Mouse (Mus musculus) embryonic facial prominence, embryonic 13.5 days (tissue): ENCODE results near the gene Acvr1. TPM values are rescaled to one million over a fixed set of nuclear protein-coding genes. Genes with fewer than 3 reads are reported as not detected.

Experiments used
- ATAC-seq: fragments of 200-750 bp; cut with Nextera tagmentation; 2 replicates; pipeline ENCODE4 v1.8.0; 2017; ENCODE audit warnings: low read depth; ENCODE audit not compliant: insufficient number of reproducible peaks, insufficient read depth, low FRiP score, low TSS enrichment
- H3K27ac ChIP-seq: fragments of 300-500 bp; sonication (generic); 2 replicates; pipeline ENCODE4 v1.5.1; 2015; ENCODE audit warnings: moderate library complexity, mild to moderate bottlenecking, inconsistent platforms
- H3K27me3 ChIP-seq: fragments of 300-500 bp; sonication (generic); 2 replicates; pipeline ENCODE4 v1.6.1; 2015; ENCODE audit warnings: mild to moderate bottlenecking, inconsistent platforms
- H3K36me3 ChIP-seq: fragments of 300-500 bp; sonication (generic); 2 replicates; pipeline ENCODE4 v1.6.1; 2015; ENCODE audit warnings: mild to moderate bottlenecking, inconsistent platforms
- H3K4me1 ChIP-seq: fragments of 300-500 bp; sonication (generic); 2 replicates; pipeline ENCODE4 v1.6.1; 2015; ENCODE audit warnings: inconsistent platforms
- H3K4me2 ChIP-seq: fragments of 300-500 bp; sonication (generic); 2 replicates; pipeline ENCODE4 v1.6.1; 2015; ENCODE audit warnings: moderate library complexity, mild to moderate bottlenecking, inconsistent platforms
- H3K4me3 ChIP-seq: fragments of 300-500 bp; sonication (generic); 2 replicates; pipeline ENCODE4 v1.5.1; 2015; ENCODE audit warnings: mild to moderate bottlenecking, inconsistent platforms
- H3K9ac ChIP-seq: fragments of 300-500 bp; sonication (generic); 2 replicates; pipeline ENCODE4 v1.6.1; 2015; ENCODE audit warnings: mild to moderate bottlenecking, inconsistent platforms
- H3K9me3 ChIP-seq: fragments of 300-500 bp; sonication (generic); 2 replicates; pipeline ENCODE4 v1.6.1; 2016; ENCODE audit warnings: inconsistent platforms
- WGBS: fragments of 180-500 bp; shearing (Covaris S2); methylation state at CpG from one replicate; pipeline ENCODE4 v1.1.7; 2015; ENCODE audit warnings: mixed read lengths; 5-methylcytosine and 5-hydroxymethylcytosine counted together
- polyA plus RNA-seq: library from polyadenylated mRNA; unstranded; fragments of >200 nt; fragmentation: Nextera tagmentation; extraction: Ambion mirVana; gene quantifications from 2 replicates; pipeline ENCODE4 v1.2.1, GENCODE M21; 2015

Acvr1 gene
- polyA plus RNA-seq, 1 experiment from 2014 or later: 8.9 TPM

DNA sequence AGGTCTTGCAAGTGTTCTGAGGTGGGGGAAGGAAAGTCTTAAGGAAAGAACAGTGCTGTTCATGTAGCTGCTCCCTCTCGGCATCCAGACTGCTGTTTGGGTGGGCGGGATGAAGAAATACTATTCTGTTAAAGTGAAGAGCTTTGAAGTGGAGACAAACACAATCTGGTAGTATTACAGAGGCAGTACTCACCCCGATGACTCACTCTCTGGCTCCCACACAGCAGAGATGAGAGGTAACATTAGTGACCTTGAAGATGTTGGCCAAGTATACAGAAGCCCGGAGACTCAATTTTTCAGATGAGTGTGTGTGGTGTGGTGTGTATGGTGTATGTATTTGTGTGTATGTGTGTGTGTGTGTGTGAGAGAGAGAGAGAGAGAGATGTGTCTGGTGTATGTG, 22.7 kb upstream of the Acvr1 start:
- H3K36me3 ChIP-seq: no peaks in the 10 kb centered on the region
- H3K9ac ChIP-seq: no peak overlapping the region
- peaks cover 40% of the 10 kb centered on the region for H3K4me1 ChIP-seq
- no peak for ATAC-seq
- no peaks in the 10 kb centered on the region for H3K9me3 ChIP-seq
- H3K4me2 ChIP-seq: no peak overlapping the region
- no peaks in the 10 kb centered on the region for H3K27me3 ChIP-seq
- no peak overlapping the region for H3K27ac ChIP-seq
- 61% methylated on average over 4 of the region's 4 CpGs for WGBS
- H3K4me3 ChIP-seq: no peak overlapping the region

DNA sequence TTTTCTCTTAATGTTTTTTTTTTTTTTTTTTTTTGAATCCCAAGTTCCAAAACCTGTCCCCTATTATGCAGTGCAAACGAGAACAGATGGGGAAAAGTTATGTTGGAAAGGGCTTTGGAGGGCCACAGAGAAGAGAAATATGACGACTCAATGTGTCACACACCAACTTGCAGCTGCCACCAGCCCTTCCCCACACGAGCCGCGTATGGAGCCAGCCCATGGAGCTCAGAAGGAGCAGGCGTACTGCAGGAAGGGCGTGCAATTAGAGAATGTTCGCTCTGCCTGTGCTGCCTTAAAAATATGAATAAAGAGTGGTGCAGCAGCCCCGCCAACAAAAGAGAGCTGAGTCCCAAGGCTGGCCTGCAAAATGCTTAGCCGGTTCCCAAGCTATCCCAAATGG, 19.4 kb upstream of the Acvr1 start:
- peak; percentile 39; the same call in 1 of the 2 replicates for ATAC-seq
- no peaks in the 10 kb centered on the region for H3K36me3 ChIP-seq
- H3K27ac ChIP-seq: peak overlapping the region; percentile 75
- 0 out of 2 replicates have a peak overlapping the region, but pooled peaks have one; percentile 32 for H3K4me2 ChIP-seq
- WGBS: 32% methylated on average over 10 of the region's 10 CpGs
- H3K9me3 ChIP-seq: no peaks in the 10 kb centered on the region
- no peak overlapping the region for H3K9ac ChIP-seq
- no peak overlapping the region for H3K4me3 ChIP-seq
- H3K27me3 ChIP-seq: no peaks in the 10 kb centered on the region
- H3K4me1 ChIP-seq: peaks cover 48% of the 10 kb centered on the region

DNA sequence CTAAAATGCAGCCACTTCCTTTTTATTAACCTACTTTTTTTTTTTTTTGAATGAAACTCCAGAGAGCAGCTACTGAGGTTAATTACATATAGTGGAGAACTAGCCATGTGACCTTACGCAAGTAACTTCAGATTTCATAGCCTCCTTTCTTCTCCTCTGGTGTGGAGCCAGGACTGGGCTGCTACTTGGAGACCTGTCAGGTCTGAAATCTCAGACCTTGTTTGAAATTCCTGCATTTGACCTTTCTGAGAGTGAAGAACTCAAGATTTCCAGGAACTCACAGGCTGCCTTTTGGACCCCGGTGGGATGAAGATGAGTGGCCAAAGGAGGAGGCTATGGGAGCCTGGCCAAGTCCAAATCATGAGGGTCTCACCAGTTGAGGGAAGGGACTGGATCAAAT, 7.2 kb upstream of the Acvr1 start:
- Histone ChIP-seq H3K27ac (no peak overlapping the region), H3K36me3 (no peaks in the 10 kb centered on the region), H3K9ac (no peak overlapping the region), H3K27me3 (no peaks in the 10 kb centered on the region), H3K4me3 (no peak overlapping the region), H3K4me1 (peaks cover 7% of the 10 kb centered on the region), H3K4me2 (no peak overlapping the region), H3K9me3 (no peaks in the 10 kb centered on the region)
- no peak for ATAC-seq
- WGBS: 84% methylated on average over 2 of the region's 2 CpGs

DNA sequence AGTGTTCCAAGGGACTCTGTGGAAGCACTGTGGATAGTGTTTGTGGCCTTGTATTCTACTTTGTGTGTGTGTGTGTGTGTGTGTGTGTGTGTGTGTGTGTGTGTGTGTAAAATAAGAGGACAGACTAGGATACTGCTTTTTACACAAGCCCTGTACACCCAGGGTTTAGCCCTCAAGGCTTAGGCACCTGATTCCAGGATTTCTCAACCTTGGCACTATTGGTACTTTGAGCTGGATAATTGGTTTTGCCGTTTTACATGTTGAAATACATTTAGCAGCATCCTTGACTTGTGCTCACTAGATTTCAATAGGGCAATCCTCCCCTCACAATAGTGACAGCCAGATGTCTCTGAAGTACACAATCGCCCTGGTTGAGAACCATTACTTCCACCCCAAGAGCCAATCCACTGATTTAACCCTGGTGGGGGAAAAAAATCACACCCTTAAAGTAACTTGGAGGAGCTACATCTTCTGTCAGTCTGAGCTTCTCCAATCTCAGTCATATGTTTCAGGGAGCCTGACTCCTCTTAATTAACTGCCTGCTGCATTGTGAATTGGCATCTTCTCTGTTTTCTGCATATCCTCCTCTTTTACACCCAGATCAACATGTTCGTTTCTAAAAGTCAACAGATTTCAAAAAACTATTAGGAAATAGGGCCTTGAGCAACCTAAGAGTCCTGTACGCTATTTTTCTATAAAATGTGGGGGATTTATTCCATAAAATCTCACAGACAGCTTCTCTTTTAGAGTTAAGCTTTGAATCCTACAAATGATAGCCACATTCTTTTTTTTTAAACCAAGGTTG, 2.1 kb upstream of the Acvr1 start:
- peak overlapping the region; percentile 89 for H3K4me3 ChIP-seq

DNA sequence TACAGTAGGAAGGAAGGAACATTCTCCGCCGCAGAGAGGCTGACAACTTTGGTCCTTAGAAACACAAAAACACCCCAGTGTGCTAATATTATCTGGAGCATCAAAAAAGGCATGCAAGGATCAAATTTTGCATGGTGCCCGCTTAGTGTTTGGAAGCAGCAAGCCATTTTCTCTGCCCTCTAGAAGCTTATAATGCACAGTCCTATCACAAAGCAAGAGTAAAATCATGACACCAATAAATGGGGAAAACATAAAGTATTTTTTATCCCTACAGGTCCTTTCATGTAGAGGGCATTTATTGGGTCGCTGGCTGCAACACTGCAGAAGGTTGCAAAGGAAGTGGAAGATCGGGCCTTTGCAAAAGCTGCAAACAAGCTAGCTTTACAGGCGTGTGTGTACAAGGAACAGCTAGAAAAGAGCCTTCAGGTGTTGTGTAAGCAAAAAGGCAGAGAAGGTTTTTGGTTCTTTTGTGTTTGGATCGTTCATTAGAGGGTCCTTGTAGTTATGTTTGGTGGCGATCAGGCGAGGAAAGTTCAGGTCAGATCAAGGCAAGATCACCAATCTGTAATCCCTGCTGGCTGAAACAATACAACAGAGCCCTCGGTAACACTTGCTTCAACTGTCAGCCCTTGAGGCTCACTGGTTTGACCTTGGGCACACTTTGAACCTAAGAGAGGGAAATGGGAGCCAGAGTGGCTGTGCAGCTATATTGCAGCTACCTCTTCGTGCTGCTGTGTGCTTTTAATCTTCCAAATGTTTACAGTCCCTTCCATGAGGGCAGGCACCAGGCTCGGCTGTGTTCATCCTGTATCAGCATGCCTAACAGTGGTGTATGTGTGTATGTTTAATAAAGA, 1.1 kb upstream of the Acvr1 start:
- no peak for ATAC-seq
- no peaks in the 10 kb centered on the region for H3K9me3 ChIP-seq
- WGBS: 7% methylated on average over 12 of the region's 12 CpGs
- no peaks in the 10 kb centered on the region for H3K27me3 ChIP-seq
- peak overlapping the region; percentile 77 for H3K4me2 ChIP-seq
- H3K36me3 ChIP-seq: no peaks in the 10 kb centered on the region
- peaks cover 37% of the 10 kb centered on the region for H3K4me1 ChIP-seq
- peak overlapping the region; percentile 99 for H3K27ac ChIP-seq
- peak overlapping the region; percentile 89 for H3K4me3 ChIP-seq
- H3K9ac ChIP-seq: peak overlapping the region; percentile 90

More for the DNA sequence above, 2.1 kb upstream of the Acvr1 start:
- Histone ChIP-seq H3K27me3 (no peaks in the 10 kb centered on the region), H3K4me2 (peak overlapping the region; percentile 77), H3K9ac (peak overlapping the region; percentile 90), H3K9me3 (no peaks in the 10 kb centered on the region), H3K4me1 (peaks cover 32% of the 10 kb centered on the region), H3K27ac (0 out of 2 replicates have a peak overlapping the region, but pooled peaks have one; percentile 99), H3K36me3 (no peaks in the 10 kb centered on the region)
- no peak for ATAC-seq
- WGBS: 67% methylated on average over 4 of the region's 4 CpGs

DNA sequence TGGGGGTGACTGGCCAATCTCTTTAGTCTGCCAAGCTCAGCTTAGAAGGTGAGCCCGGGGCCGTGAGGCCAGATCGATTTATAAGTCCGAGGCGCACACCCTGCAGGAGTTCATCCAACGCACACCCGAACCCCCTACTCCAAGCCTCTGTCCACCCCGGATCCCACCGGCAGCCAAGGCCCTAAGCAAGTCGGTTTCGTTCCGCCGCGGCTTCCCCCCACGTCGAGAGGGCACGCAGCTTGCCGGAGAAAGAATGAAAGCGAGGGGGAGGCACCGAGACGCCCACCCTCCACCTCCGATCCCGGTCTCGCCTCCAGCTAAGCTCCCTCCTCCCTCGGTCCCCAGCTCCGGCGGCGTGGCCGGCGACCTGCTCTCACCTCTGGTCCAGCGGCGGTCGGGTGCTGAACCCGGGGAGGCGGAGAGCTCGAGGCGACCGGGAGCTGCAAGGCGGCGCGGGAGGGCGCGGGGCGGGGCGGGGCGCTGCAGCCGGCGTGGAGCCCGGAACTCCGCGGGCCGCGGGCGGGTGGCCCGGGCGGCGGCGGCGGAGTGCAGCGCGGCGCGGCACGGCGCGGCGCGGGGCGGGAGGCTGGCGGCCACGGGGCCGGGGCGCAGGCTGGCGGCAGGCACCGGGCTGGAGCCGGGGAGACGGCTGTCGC, 419 bp downstream of the Acvr1 start:
- WGBS: under 1% methylated on average over 59 of the region's 78 CpGs
- H3K9me3 ChIP-seq: no peaks in the 10 kb centered on the region
- H3K4me2 ChIP-seq: peak overlapping the region; percentile 77
- peak overlapping the region; percentile 89 for H3K4me3 ChIP-seq
- H3K4me1 ChIP-seq: peaks cover 49% of the 10 kb centered on the region
- H3K9ac ChIP-seq: peak overlapping the region; percentile 90
- ATAC-seq: peak; percentile 32
- no peaks in the 10 kb centered on the region for H3K36me3 ChIP-seq
- H3K27ac ChIP-seq: peak overlapping the region; percentile 99
- no peaks in the 10 kb centered on the region for H3K27me3 ChIP-seq

DNA sequence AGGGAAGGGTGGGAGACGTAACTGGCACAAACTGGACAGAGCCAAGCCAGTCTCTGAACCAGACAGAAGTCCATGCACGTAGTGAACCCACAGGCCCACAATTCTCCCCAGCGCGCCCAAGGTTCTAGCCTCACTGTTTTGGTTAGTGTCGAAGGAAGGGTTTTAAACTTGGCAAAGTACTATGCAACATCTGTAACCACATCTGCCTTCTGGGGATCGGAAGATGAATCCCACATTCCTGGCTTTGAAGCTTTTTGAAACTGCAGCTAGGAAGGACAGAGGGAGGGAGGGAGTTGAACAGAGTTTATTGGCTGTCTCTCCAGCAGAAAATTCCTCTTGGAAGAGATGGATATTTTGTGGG, 928 bp downstream of the Acvr1 start:
- peak overlapping the region; percentile 89 for H3K4me3 ChIP-seq
- H3K4me2 ChIP-seq: peak overlapping the region; percentile 77
- no peak for ATAC-seq
- no peaks in the 10 kb centered on the region for H3K27me3 ChIP-seq
- peak overlapping the region; percentile 99 for H3K27ac ChIP-seq
- H3K9me3 ChIP-seq: no peaks in the 10 kb centered on the region
- peaks cover 49% of the 10 kb centered on the region for H3K4me1 ChIP-seq
- WGBS: 3% methylated on average over 6 of the region's 6 CpGs
- no peaks in the 10 kb centered on the region; the same call in 1 of the 2 replicates for H3K36me3 ChIP-seq
- peak overlapping the region; percentile 90 for H3K9ac ChIP-seq

DNA sequence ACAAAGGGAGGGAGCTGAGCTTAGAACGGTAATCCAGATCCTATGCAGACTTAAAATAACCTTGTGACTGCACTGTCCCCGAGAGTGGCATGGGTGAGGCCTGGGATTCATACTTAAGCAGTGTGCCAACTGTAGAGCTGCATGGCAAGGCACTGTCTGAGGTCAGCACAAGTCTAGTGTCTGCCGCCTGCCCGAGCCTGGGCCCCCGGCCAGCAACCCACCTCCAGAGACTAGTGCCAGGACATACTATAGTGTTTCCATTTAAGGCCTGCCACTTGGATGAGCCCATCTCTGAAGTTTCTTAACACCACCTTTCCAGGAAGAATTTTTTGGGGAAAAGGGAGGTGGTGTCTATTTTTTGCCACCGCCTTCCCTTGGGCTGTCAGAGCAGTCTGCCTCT, 1.7 kb downstream of the Acvr1 start:
- H3K4me1 ChIP-seq: peaks cover 49% of the 10 kb centered on the region
- H3K36me3 ChIP-seq: no peaks in the 10 kb centered on the region; the same call in 1 of the 2 replicates
- H3K4me3 ChIP-seq: peak overlapping the region; percentile 89
- WGBS: 58% methylated on average over 6 of the region's 6 CpGs
- peak overlapping the region; percentile 77 for H3K4me2 ChIP-seq
- peak overlapping the region; percentile 99; the same call in 1 of the 2 replicates for H3K27ac ChIP-seq
- ATAC-seq: no peak
- H3K9ac ChIP-seq: peak overlapping the region; percentile 90
- H3K27me3 ChIP-seq: no peaks in the 10 kb centered on the region
- no peaks in the 10 kb centered on the region for H3K9me3 ChIP-seq

DNA sequence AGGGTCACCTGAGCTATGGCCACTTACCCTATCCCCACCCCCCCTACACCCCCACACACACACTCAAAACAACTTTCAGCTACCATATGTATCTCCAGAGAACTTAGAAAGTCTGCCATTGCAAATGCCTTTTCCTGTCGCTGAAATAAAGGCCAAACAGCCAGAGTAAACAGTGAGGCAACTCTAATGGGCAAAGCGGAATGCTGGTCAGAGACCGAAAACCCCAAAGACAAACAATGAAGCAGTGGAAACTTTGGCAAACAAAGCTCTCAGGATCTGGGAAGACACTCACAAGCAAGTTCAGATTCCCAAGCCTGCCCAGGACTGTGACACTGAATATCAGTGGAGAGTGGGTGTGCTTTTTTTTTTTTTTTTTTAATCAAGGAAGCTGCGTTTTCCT, 4.8 kb downstream of the Acvr1 start:
- H3K27ac ChIP-seq: no peak overlapping the region
- H3K27me3 ChIP-seq: no peaks in the 10 kb centered on the region
- no peaks in the 10 kb centered on the region; the same call in 1 of the 2 replicates for H3K36me3 ChIP-seq
- peaks cover 44% of the 10 kb centered on the region for H3K4me1 ChIP-seq
- no peak overlapping the region for H3K9ac ChIP-seq
- WGBS: 66% methylated on average over 4 of the region's 4 CpGs
- H3K4me2 ChIP-seq: no peak overlapping the region
- H3K4me3 ChIP-seq: no peak overlapping the region
- no peak for ATAC-seq
- H3K9me3 ChIP-seq: no peaks in the 10 kb centered on the region

DNA sequence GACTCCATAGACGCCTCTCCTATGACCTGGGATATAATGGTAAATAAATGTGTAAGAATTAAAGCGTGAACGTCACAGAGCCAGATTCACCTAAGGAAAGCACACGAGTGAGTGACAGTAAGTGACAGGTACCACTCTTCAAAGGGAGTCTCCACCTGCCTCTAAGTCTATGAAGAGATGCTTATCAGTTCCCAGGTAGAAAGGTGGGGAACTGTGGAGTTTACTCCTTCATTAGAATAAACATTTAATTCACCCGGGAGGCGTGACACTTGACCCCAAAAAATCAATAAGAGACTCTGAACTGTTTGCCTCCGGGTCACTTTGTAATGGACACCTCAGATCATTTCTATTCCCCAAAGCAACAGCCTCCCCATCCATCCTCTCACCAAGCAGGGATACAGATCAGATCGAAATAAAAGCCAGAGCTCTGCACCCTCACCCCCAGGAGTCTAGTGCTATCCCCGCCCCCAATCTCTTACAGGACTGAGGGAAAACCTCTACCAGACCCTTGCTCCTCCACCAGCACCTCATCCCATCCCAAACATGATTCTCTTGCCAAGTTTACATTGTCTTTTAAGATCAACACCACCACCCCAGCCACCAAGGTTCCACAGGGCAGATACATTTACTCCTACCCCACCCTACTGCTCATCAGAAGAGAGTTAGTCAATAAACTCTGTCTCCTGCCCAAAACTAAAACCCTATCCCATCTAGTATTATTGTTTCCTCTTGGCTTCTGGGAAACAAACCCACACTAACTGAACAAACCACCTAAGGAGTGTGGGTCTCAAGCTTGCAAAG, 9.7 kb downstream of the Acvr1 start:
- Histone ChIP-seq H3K4me1 (peaks cover 44% of the 10 kb centered on the region), H3K9ac (no peak overlapping the region), H3K27me3 (no peaks in the 10 kb centered on the region), H3K4me2 (no peak overlapping the region), H3K27ac (no peak overlapping the region), H3K4me3 (no peak overlapping the region), H3K36me3 (no peaks in the 10 kb centered on the region; the same call in 1 of the 2 replicates), H3K9me3 (no peaks in the 10 kb centered on the region)
- 60% methylated on average over 9 of the region's 9 CpGs for WGBS
- ATAC-seq: no peak

DNA sequence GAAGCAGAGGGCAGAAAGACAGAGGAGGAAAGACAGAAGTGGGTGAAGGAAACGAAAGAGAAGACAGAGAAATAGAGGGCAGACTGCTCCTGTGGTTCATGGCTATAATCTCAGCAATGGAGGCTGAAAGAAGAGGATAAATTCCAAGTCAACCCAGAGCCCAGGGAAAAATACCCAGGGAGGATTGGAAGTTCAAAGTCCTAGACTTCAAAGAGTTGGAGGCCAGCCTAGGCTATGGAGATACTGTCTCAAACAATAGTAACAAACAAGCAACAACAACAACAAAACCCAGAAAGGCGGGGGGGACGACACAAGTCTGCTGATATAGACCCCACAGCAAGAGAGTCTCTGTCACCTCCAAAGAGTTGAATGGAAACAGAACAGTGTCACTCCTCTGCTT, 14.7 kb downstream of the Acvr1 start:
- no peaks in the 10 kb centered on the region for H3K9me3 ChIP-seq
- H3K27me3 ChIP-seq: no peaks in the 10 kb centered on the region
- WGBS: 46% methylated on average over 3 of the region's 3 CpGs
- no peak overlapping the region for H3K9ac ChIP-seq
- H3K27ac ChIP-seq: no peak overlapping the region
- H3K4me2 ChIP-seq: no peak overlapping the region
- ATAC-seq: no peak
- no peaks in the 10 kb centered on the region for H3K36me3 ChIP-seq
- peaks cover 60% of the 10 kb centered on the region for H3K4me1 ChIP-seq
- H3K4me3 ChIP-seq: no peak overlapping the region
